Mouse (Mus musculus) ES-E14 (cell line): ENCODE data around the gene Tnfaip8l2. TPM values are rescaled to one million over a fixed set of nuclear protein-coding genes. Genes with fewer than 3 reads are reported as not detected.
"Not testable (repeated sequence)": the region's sequence is repeated elsewhere in the genome, so short reads cannot be mapped to it uniquely, and the experiment has no call there.

Experiments used
- DNase-seq: peaks from one replicate; pipeline ENCODE4 v3.0.0-alpha.2; 2013; ENCODE audit warnings: low read depth, low spot score
- H3K27ac ChIP-seq: 2 replicates; pipeline ENCODE4 v1.5.1; 2012; ENCODE audit warnings: low read depth, mild to moderate bottlenecking, low read length, moderate library complexity, mixed read lengths; ENCODE audit not compliant: poor library complexity, insufficient read depth, severe bottlenecking
- H3K36me3 ChIP-seq: 2 replicates; pipeline ENCODE4 v1.6.1; 2012; ENCODE audit warnings: mild to moderate bottlenecking, low read length, moderate library complexity, mixed read lengths; ENCODE audit not compliant: control insufficient read depth, poor library complexity, insufficient read depth, severe bottlenecking
- H3K4me1 ChIP-seq, 2 experiments: fragments of 150-350 bp in 1 of 2; sonication (generic) in 1 of 2; 2 replicates each; pipeline ENCODE4 v1.6.1; 2012; ENCODE audit warnings: low read length in 2 of 2, mild to moderate bottlenecking in 1 of 2, mixed read lengths in 1 of 2; ENCODE audit not compliant: control insufficient read depth in 2 of 2, insufficient read depth in 2 of 2, poor library complexity in 1 of 2
- H3K4me3 ChIP-seq, 2 experiments: fragments of 150-350 bp in 1 of 2; sonication (generic) in 1 of 2; 2 replicates each; pipeline ENCODE4 v1.5.1; 2012; ENCODE audit warnings: low read length in 2 of 2, low read depth in 1 of 2, mild to moderate bottlenecking in 1 of 2, mixed read lengths in 1 of 2; ENCODE audit not compliant: insufficient read depth in 1 of 2, poor library complexity in 1 of 2, severe bottlenecking in 1 of 2
- H3K9ac ChIP-seq: 2 replicates; pipeline ENCODE4 v1.6.1; 2012; ENCODE audit warnings: low read depth, mild to moderate bottlenecking, low read length, mixed read lengths; ENCODE audit not compliant: poor library complexity, insufficient read depth, severe bottlenecking
- H3K9me3 ChIP-seq: fragments of 150-350 bp; sonication (generic); 2 replicates; pipeline ENCODE4 v1.6.1; 2012; ENCODE audit warnings: low read depth, mild to moderate bottlenecking, low read length; ENCODE audit not compliant: control insufficient read depth, insufficient read depth
- CHD2 ChIP-seq: IDR thresholded peaks from 2 replicates; pipeline ENCODE4 v1.6.1; 2014; ENCODE audit warnings: mild to moderate bottlenecking, low read depth, low read length, inconsistent platforms
- HCFC1 ChIP-seq: IDR thresholded peaks from 2 replicates; pipeline ENCODE4 v1.6.1; 2012; ENCODE audit warnings: low read length, inconsistent platforms, borderline replicate concordance; ENCODE audit not compliant: insufficient read depth
- MAFK ChIP-seq: IDR thresholded peaks from 2 replicates; pipeline ENCODE4 v1.6.1; 2014; ENCODE audit warnings: mild to moderate bottlenecking, low read depth, low read length, inconsistent platforms; ENCODE audit not compliant: insufficient read depth
- ZC3H11A ChIP-seq: IDR thresholded peaks from 2 replicates; pipeline ENCODE4 v1.6.1; 2012; ENCODE audit warnings: low read depth, mild to moderate bottlenecking, inconsistent platforms, low read length, borderline replicate concordance
- ZNF384 ChIP-seq: IDR thresholded peaks from 2 replicates; pipeline ENCODE4 v1.6.1; 2012; ENCODE audit warnings: low read depth, low read length, inconsistent platforms
- in situ Hi-C, 2 experiments: fragments of 600-800 bp; cut with MboI; formaldehyde crosslinking; loops; one replicate each; pipeline ENCODE4 v1.15.1; 2025; ENCODE audit warnings: low sequenced_read_pairs in 2 of 2, inconsistent platforms in 1 of 2; ENCODE audit not compliant: unreplicated experiment in 2 of 2
- total RNA-seq: library from RNA; depleted of rRNA; stranded (reverse); fragments of 300-350 nt; gene quantifications from 2 replicates; pipeline ENCODE4 v1.2.3, GENCODE M21; 2012

Tnfaip8l2 gene
- total RNA-seq, 1 experiment, result 1.0 TPM

DNA sequence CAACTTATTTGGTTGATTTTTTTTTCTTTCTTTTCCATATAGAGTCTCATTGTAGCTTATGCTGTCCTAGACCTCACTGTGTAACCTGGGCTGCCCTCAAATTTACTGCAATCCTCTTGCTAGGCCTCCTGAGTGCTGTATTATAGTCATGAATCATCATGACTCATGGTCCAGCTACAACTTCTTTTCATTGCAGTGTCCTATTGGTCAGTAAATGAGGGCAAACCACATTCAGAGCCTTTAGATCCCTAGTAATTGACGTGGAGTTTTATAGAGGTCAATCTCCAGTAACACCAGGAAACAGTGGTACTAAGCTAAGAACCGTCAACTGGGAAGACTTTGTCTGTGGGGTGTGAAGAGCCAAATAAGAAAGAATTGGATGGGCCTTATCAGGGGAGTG is 24.4 kb downstream of the Tnfaip8l2 start:
- Histone ChIP-seq H3K4me1 (peaks cover 0 to 3% of the 10 kb centered on the region in 2 experiments; a peak in 1 of 4 replicates), H3K9ac (no peak overlapping the region), H3K4me3 (no peak overlapping the region), H3K36me3 (peaks cover 31% of the 10 kb centered on the region), H3K27ac (no peak overlapping the region), H3K9me3 (no peaks in the 10 kb centered on the region)
- in situ Hi-C loops, result no loop called here
- no peak for TF ChIP-seq ZNF384
- DNase-seq, result no peak

DNA sequence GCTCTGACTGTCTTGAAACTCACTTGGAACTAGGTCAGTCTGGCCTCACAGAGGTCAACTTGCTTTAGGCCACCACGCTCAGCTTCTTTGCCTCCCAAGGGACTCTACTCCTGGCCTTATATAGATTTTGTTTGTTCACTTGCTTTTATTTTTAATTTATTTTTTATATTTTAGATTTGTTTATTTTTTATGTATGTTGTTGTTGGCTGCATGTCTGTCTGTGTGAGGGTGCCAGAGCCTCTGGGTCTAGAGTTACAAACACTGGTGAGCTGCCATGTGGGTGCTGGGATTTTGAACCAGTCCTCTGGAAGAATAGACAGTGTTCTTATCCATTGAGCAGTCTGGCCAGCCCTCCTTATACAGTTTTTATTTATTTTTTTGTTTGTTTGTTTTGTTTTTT is 29.4 kb downstream of the Tnfaip8l2 start:
- H3K4me1 ChIP-seq, result peaks cover 0 to 3% of the 10 kb centered on the region in 2 experiments; a peak in 1 of 4 replicates
- no peak overlapping the region for H3K4me3 ChIP-seq
- TF ChIP-seq ZNF384 (no peak), CHD2 (no peak), ZC3H11A (no peak), MAFK (no peak), HCFC1 (no peak)
- H3K9me3 ChIP-seq, result no peaks in the 10 kb centered on the region
- no peak overlapping the region for H3K27ac ChIP-seq
- H3K36me3 ChIP-seq, result peaks cover 1% of the 10 kb centered on the region; the same call in 1 of the 2 replicates
- no peak for DNase-seq
- in situ Hi-C loops, result no loop called here
- no peak overlapping the region for H3K9ac ChIP-seq

DNA sequence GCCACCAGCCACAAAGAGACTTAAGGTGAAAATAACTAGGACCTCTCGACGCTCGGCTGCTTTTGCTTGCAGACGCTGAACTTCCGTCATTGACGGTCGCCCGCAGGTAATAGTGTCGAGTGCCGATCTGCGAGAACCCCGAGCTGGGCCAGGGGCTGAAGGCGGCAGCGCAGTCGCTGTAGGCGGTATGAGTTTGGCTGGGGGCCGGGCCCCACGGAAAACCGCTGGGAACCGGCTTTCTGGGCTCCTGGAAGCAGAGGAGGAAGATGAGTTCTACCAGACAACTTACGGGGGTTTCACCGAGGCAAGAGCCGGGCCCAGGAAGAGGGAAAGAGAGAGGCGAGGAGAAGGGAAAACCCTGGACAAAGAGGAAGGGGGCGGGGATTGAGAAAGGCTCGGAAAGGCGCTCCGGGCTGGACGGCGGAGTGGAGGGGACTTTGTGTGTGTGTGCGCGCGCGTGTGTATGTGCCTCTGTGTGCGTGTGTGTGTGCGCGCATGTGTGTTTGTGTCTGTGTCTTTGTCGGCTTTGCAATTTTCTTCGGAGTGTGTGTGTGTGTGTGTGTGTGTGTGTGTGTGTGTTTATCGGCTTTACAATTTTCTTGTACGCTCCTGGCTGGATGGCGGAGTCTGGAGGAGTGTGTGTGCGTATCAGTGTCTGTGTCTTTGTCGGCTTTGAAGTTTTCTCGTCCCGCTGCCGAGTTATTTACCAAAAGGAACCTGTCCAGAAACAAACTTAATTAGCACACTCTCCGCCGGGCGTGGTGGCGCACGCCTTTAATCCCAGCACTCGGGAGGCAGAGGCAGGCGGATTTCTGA is 31.0 kb downstream of the Tnfaip8l2 start, which contains the start of gene Vps72:
Gene Vps72, plus strand, starts transcription at position 112 of the 816 bp plus-strand sequence.
- Histone ChIP-seq H3K4me3 (peak within 1 kb of the TSS; percentile 95 to 96), H3K36me3 (no peaks in the 10 kb centered on the region), H3K9me3 (no peaks in the 10 kb centered on the region), H3K27ac (peak within 1 kb of the TSS; percentile 81), H3K9ac (peak within 1 kb of the TSS; percentile 94), H3K4me1 (peaks cover 0 to 3% of the 10 kb centered on the region in 2 experiments; a peak in 1 of 4 replicates)
- in situ Hi-C loops, result no loop called here
- peak; percentile 79 for DNase-seq
- TF ChIP-seq HCFC1 (peak; percentile 84; the same call in 1 of the 2 replicates), ZNF384 (0 out of 2 replicates have a peak, but pooled peaks have one; percentile 6), MAFK (no peak), CHD2 (no peak), ZC3H11A (no peak)

DNA sequence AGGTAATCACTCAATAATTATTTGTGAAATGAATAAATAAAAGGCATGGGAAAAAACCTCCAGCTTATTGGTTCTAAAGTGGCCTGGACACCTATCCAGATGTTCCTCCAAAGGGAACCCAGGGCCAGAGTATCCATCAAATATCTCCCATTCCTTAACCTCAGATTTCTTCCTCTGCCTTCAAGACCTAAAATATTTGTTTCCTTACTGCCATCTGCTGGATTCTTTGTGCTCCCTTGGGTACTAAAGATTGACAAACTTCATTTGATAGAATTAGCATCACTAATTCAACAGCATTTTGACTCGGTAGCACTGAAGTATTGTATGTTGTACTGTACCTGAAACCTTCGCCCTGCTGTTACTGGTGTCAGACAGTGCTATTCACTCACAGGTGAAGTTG is 34.3 kb downstream of the Tnfaip8l2 start:
- H3K36me3 ChIP-seq, result peaks cover 2% of the 10 kb centered on the region; the same call in 1 of the 2 replicates
- no peak overlapping the region for H3K9ac ChIP-seq
- no peak for DNase-seq

DNA sequence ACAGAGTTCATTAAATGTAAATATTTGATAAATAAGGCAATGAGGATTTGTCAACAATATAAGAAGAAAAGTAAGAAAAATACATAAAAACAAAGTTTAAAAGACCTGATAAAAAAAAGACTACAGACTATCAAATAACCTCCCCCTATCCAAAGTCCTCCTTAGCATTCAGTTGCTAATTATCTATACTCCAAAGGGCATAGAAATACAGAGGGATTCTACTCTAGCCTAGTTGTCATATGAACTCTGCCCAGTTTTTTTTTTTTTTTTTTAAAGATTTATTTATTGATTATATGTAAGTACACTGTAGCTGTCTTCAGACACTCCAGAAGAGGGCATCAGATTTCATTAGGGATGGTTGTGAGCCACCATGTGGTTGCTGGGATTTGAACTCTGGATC is 34.9 kb downstream of the Tnfaip8l2 start:
- DNase-seq, H3K4me1 ChIP-seq, H3K9me3 ChIP-seq, H3K27ac ChIP-seq, H3K9ac ChIP-seq, H3K36me3 ChIP-seq, in situ Hi-C loops: not testable (repeated sequence)
- H3K4me3 ChIP-seq, result peak overlapping the region in 1 of 2 experiments; percentile 50; a peak in 2 of 4 replicates

More for the DNA sequence above, 34.3 kb downstream of the Tnfaip8l2 start:
- in situ Hi-C loops, result no loop called here
- Histone ChIP-seq H3K4me3 (no peak overlapping the region), H3K4me1 (peaks cover 0 to 1% of the 10 kb centered on the region in 2 experiments; a peak in 1 of 4 replicates), H3K9me3 (no peaks in the 10 kb centered on the region), H3K27ac (no peak overlapping the region)
- TF ChIP-seq HCFC1, result no peak
- TF ChIP-seq CHD2, result no peak
- TF ChIP-seq ZNF384, result no peak
- no peak for TF ChIP-seq ZC3H11A
- no peak for TF ChIP-seq MAFK
